Mouse (Mus musculus): ENCODE data around the gene Dglucy. TPM values are rescaled to one million over a fixed set of nuclear protein-coding genes. Genes with fewer than 3 reads are reported as not detected.

Gene Dglucy
- total RNA-seq, 1 experiment, result 6.2 TPM

DNA sequence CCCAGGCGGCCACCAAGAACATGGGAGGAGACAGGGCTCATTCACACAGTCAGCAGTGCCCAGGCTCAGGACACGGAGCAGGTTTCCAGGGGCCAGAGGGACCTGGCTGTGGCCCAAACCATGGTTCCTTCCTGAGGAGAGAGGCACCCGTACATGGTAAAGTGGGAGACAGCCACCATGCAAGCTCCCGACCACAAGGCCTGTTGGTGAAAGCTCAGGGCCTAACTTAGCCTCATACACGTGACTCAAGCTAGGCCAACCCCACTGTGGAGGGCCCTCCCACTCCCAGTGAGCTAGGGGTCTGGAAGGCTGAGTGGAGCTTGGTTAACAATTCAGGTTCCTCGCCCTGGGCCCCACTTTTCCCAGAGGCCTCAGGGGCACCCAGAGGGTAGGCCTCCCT lies 99.1 kb downstream of the Dglucy start:
- H3K36me3 ChIP-seq (ENCODE audit: control insufficient read depth, insufficient read depth, low read length, poor library complexity, severe bottlenecking), result no peaks in the 10 kb centered on the region
- DNase-seq (ENCODE audit: low read depth, low spot score), result no peak
- peaks cover 0 to 8% of the 10 kb centered on the region in 2 experiments; a peak in 1 of 4 replicates for H3K4me1 ChIP-seq (ENCODE audit: control insufficient read depth in 2 of 2, insufficient read depth in 2 of 2, low read length in 2 of 2, poor library complexity in 1 of 2)
- peak overlapping the region in 1 of 2 experiments; percentile 26; a peak in 1 of 4 replicates for H3K4me3 ChIP-seq (ENCODE audit: insufficient read depth in 1 of 2, low read depth in 1 of 2, low read length in 2 of 2, poor library complexity in 1 of 2, severe bottlenecking in 1 of 2)
- H3K9ac ChIP-seq (ENCODE audit: insufficient read depth, low read depth, low read length, poor library complexity, severe bottlenecking), result no peak overlapping the region
- TF ChIP-seq CHD2 (IDR thresholded peaks at IDR 0.05; ENCODE audit: low read depth, low read length), result no peak
- TF ChIP-seq HCFC1 (IDR thresholded peaks at IDR 0.05; ENCODE audit: borderline replicate concordance, insufficient read depth, low read length), result no peak
- no peak for TF ChIP-seq MAFK (IDR thresholded peaks at IDR 0.05; ENCODE audit: insufficient read depth, low read depth, low read length)
- no peak for TF ChIP-seq ZC3H11A (IDR thresholded peaks at IDR 0.05; ENCODE audit: borderline replicate concordance, low read depth, low read length)
- no peak for TF ChIP-seq ZNF384 (IDR thresholded peaks at IDR 0.05; ENCODE audit: low read depth, low read length)
- H3K9me3 ChIP-seq (ENCODE audit: control insufficient read depth, insufficient read depth, low read depth, low read length), result no peaks in the 10 kb centered on the region
- no peak overlapping the region for H3K27ac ChIP-seq (ENCODE audit: insufficient read depth, low read depth, low read length, poor library complexity, severe bottlenecking)
- in situ Hi-C loops (cut with MboI; ENCODE audit: low sequenced_read_pairs in 2 of 2, unreplicated experiment in 2 of 2), result no loop called here

- no peaks in the 10 kb centered on the region for H3K36me3 ChIP-seq (ENCODE audit: control insufficient read depth, insufficient read depth, low read length, poor library complexity, severe bottlenecking)
- DNase-seq (ENCODE audit: low read depth, low spot score), result no peak
- H3K27ac ChIP-seq (ENCODE audit: insufficient read depth, low read depth, low read length, poor library complexity, severe bottlenecking), result no peak overlapping the region
- peak overlapping the region in 1 of 2 experiments; percentile 26; a peak in 2 of 4 replicates for H3K4me3 ChIP-seq (ENCODE audit: insufficient read depth in 1 of 2, low read depth in 1 of 2, low read length in 2 of 2, poor library complexity in 1 of 2, severe bottlenecking in 1 of 2)
- peaks cover 0 to 8% of the 10 kb centered on the region in 2 experiments; a peak in 1 of 4 replicates for H3K4me1 ChIP-seq (ENCODE audit: control insufficient read depth in 2 of 2, insufficient read depth in 2 of 2, low read length in 2 of 2, poor library complexity in 1 of 2)
- no peak for TF ChIP-seq MAFK (IDR thresholded peaks at IDR 0.05; ENCODE audit: insufficient read depth, low read depth, low read length)
- TF ChIP-seq ZNF384 (IDR thresholded peaks at IDR 0.05; ENCODE audit: low read depth, low read length), result no peak
- H3K9ac ChIP-seq (ENCODE audit: insufficient read depth, low read depth, low read length, poor library complexity, severe bottlenecking), result no peak overlapping the region
- in situ Hi-C loops (cut with MboI; ENCODE audit: low sequenced_read_pairs in 2 of 2, unreplicated experiment in 2 of 2), result no loop called here
- H3K9me3 ChIP-seq (ENCODE audit: control insufficient read depth, insufficient read depth, low read depth, low read length), result no peaks in the 10 kb centered on the region
Observed at GRCm38 (mm10) chr12:100878556-100878955, 99.7 kb downstream of the Dglucy start.

- H3K36me3 ChIP-seq (ENCODE audit: control insufficient read depth, insufficient read depth, low read length, poor library complexity, severe bottlenecking), result no peaks in the 10 kb centered on the region
- DNase-seq (ENCODE audit: low read depth, low spot score), result no peak
- H3K27ac ChIP-seq (ENCODE audit: insufficient read depth, low read depth, low read length, poor library complexity, severe bottlenecking), result no peak overlapping the region
- 0 out of 4 replicates have a peak, but pooled peaks cover 0 to 4% of the 10 kb centered on the region in 2 experiments for H3K4me1 ChIP-seq (ENCODE audit: control insufficient read depth in 2 of 2, insufficient read depth in 2 of 2, low read length in 2 of 2, poor library complexity in 1 of 2)
- no peak overlapping the region for H3K4me3 ChIP-seq (ENCODE audit: insufficient read depth in 1 of 2, low read depth in 1 of 2, low read length in 2 of 2, poor library complexity in 1 of 2, severe bottlenecking in 1 of 2)
- no peak for TF ChIP-seq ZNF384 (IDR thresholded peaks at IDR 0.05; ENCODE audit: low read depth, low read length)
- TF ChIP-seq CHD2 (IDR thresholded peaks at IDR 0.05; ENCODE audit: low read depth, low read length), result no peak
- no peak for TF ChIP-seq MAFK (IDR thresholded peaks at IDR 0.05; ENCODE audit: insufficient read depth, low read depth, low read length)
- no peak for TF ChIP-seq ZC3H11A (IDR thresholded peaks at IDR 0.05; ENCODE audit: borderline replicate concordance, low read depth, low read length)
- TF ChIP-seq HCFC1 (IDR thresholded peaks at IDR 0.05; ENCODE audit: borderline replicate concordance, insufficient read depth, low read length), result no peak
- in situ Hi-C loops (cut with MboI; ENCODE audit: low sequenced_read_pairs in 2 of 2, unreplicated experiment in 2 of 2), result no loop called here
- no peak overlapping the region for H3K9ac ChIP-seq (ENCODE audit: insufficient read depth, low read depth, low read length, poor library complexity, severe bottlenecking)
- no peaks in the 10 kb centered on the region for H3K9me3 ChIP-seq (ENCODE audit: control insufficient read depth, insufficient read depth, low read depth, low read length)
Observed at GRCm38 (mm10) chr12:100883168-100883567, 104.3 kb downstream of the Dglucy start.

DNA sequence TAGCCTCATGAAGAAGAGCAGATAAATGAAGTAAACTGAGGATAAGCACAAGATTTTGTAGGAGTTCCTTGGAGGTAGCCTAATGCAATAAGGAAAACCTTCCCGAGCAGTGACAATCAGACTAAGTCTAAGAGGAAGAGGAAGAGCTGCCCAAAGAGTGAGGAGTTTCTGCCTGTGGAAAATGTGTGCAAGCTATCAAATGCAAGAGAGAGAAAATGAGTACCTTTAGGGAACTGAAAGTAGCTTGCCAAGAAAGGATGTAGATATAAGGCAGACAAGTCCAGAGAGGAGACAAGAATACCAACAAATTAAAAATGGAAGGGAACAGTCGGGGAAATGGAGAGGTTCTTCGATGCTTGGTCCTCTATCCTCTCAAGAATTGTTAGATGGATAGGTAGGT lies 106.7 kb downstream of the Dglucy start:
- no peak for TF ChIP-seq CHD2 (IDR thresholded peaks at IDR 0.05; ENCODE audit: low read depth, low read length)
- no peak for TF ChIP-seq ZNF384 (IDR thresholded peaks at IDR 0.05; ENCODE audit: low read depth, low read length)
- no peak for TF ChIP-seq MAFK (IDR thresholded peaks at IDR 0.05; ENCODE audit: insufficient read depth, low read depth, low read length)
- TF ChIP-seq HCFC1 (IDR thresholded peaks at IDR 0.05; ENCODE audit: borderline replicate concordance, insufficient read depth, low read length), result no peak

DNA sequence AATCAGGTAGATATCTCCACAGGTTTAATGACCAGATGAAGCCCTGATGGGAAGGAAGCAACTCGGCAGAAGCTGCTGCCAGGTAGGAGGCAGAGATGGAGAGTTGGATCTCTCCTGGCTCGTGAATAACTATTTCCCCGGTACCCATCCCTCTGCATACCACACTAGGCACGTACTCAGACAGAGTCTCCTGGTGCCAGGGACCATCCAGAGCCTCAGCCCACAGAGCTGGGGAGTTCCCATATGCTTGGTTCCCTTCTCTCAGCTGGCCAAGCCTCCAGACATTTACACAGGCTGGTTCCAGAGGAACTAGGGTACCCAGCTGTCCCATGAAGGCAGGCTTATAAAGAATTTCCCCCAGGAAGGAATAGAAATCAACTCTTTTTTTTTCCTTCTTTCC lies 108.0 kb downstream of the Dglucy start:
- TF ChIP-seq ZNF384 (IDR thresholded peaks at IDR 0.05; ENCODE audit: low read depth, low read length), result no peak
- no peak for TF ChIP-seq CHD2 (IDR thresholded peaks at IDR 0.05; ENCODE audit: low read depth, low read length)
- TF ChIP-seq MAFK (IDR thresholded peaks at IDR 0.05; ENCODE audit: insufficient read depth, low read depth, low read length), result no peak
- TF ChIP-seq ZC3H11A (IDR thresholded peaks at IDR 0.05; ENCODE audit: borderline replicate concordance, low read depth, low read length), result no peak
- TF ChIP-seq HCFC1 (IDR thresholded peaks at IDR 0.05; ENCODE audit: borderline replicate concordance, insufficient read depth, low read length), result no peak
- no peaks in the 10 kb centered on the region for H3K4me1 ChIP-seq (ENCODE audit: control insufficient read depth in 2 of 2, insufficient read depth in 2 of 2, low read length in 2 of 2, poor library complexity in 1 of 2)

More for the DNA sequence above, 106.7 kb downstream of the Dglucy start:
- in situ Hi-C loops (cut with MboI; ENCODE audit: low sequenced_read_pairs in 2 of 2, unreplicated experiment in 2 of 2), result no loop called here
- H3K9me3 ChIP-seq (ENCODE audit: control insufficient read depth, insufficient read depth, low read depth, low read length), result no peaks in the 10 kb centered on the region
- DNase-seq (ENCODE audit: low read depth, low spot score), result no peak
- no peak overlapping the region for H3K27ac ChIP-seq (ENCODE audit: insufficient read depth, low read depth, low read length, poor library complexity, severe bottlenecking)
- H3K4me3 ChIP-seq (ENCODE audit: insufficient read depth in 1 of 2, low read depth in 1 of 2, low read length in 2 of 2, poor library complexity in 1 of 2, severe bottlenecking in 1 of 2), result no peak overlapping the region
- no peaks in the 10 kb centered on the region for H3K4me1 ChIP-seq (ENCODE audit: control insufficient read depth in 2 of 2, insufficient read depth in 2 of 2, low read length in 2 of 2, poor library complexity in 1 of 2)
- H3K36me3 ChIP-seq (ENCODE audit: control insufficient read depth, insufficient read depth, low read length, poor library complexity, severe bottlenecking), result no peaks in the 10 kb centered on the region
- H3K9ac ChIP-seq (ENCODE audit: insufficient read depth, low read depth, low read length, poor library complexity, severe bottlenecking), result no peak overlapping the region

More for the DNA sequence above, 108.0 kb downstream of the Dglucy start:
- H3K27ac ChIP-seq (ENCODE audit: insufficient read depth, low read depth, low read length, poor library complexity, severe bottlenecking), result no peak overlapping the region; the same call in 1 of the 2 replicates
- no peak overlapping the region for H3K9ac ChIP-seq (ENCODE audit: insufficient read depth, low read depth, low read length, poor library complexity, severe bottlenecking)
- in situ Hi-C loops (cut with MboI; ENCODE audit: low sequenced_read_pairs in 2 of 2, unreplicated experiment in 2 of 2), result no loop called here
- no peaks in the 10 kb centered on the region for H3K9me3 ChIP-seq (ENCODE audit: control insufficient read depth, insufficient read depth, low read depth, low read length)
- H3K36me3 ChIP-seq (ENCODE audit: control insufficient read depth, insufficient read depth, low read length, poor library complexity, severe bottlenecking), result no peaks in the 10 kb centered on the region
- DNase-seq (ENCODE audit: low read depth, low spot score), result no peak
- H3K4me3 ChIP-seq (ENCODE audit: insufficient read depth in 1 of 2, low read depth in 1 of 2, low read length in 2 of 2, poor library complexity in 1 of 2, severe bottlenecking in 1 of 2), result no peak overlapping the region
